Mouse (Mus musculus) MEL-GATA-1-ER (cell line): ENCODE measurements around the gene Cxcr2.

Experiments
- DNase-seq: peaks from one replicate; pipeline ENCODE4 v3.0.0-alpha.2; 2012; ENCODE audit warnings: low read depth; ENCODE audit errors: extremely low read depth

Cxcr2 gene

GRCm38 (mm10) chr1:74153461-74154184 is at the start of gene Cxcr2:
Gene Cxcr2, plus strand, starts transcription at chr1:74153989.
- no peak for DNase-seq

GRCm38 (mm10) chr1:74105660-74106059 is 48.1 kb upstream of the Cxcr2 start:
- no peak for DNase-seq

GRCm38 (mm10) chr1:74106214-74106613 is 47.6 kb upstream of the Cxcr2 start:
- no peak for DNase-seq

- DNase-seq: no peak
Measured at GRCm38 (mm10) chr1:74107931-74108618, 45.7 kb upstream of the Cxcr2 start.

- no peak for DNase-seq
Measured at GRCm38 (mm10) chr1:74109670-74110069, 44.1 kb upstream of the Cxcr2 start.

- DNase-seq: no peak
Measured at GRCm38 (mm10) chr1:74110932-74111695, 42.7 kb upstream of the Cxcr2 start.

GRCm38 (mm10) chr1:74111696-74112030 is 42.1 kb upstream of the Cxcr2 start:
- no peak for DNase-seq

GRCm38 (mm10) chr1:74113071-74113470 is 40.7 kb upstream of the Cxcr2 start:
- no peak for DNase-seq

GRCm38 (mm10) chr1:74117876-74118275 is 35.9 kb upstream of the Cxcr2 start:
- DNase-seq: no peak

GRCm38 (mm10) chr1:74119115-74119514 is 34.7 kb upstream of the Cxcr2 start:
- DNase-seq: no peak

GRCm38 (mm10) chr1:74121138-74121537 is 32.7 kb upstream of the Cxcr2 start:
- no peak for DNase-seq

- no peak for DNase-seq
Measured at GRCm38 (mm10) chr1:74121821-74122576, 31.8 kb upstream of the Cxcr2 start.

GRCm38 (mm10) chr1:74123215-74123614 is 30.6 kb upstream of the Cxcr2 start:
- no peak for DNase-seq

GRCm38 (mm10) chr1:74124021-74124981 is 29.5 kb upstream of the Cxcr2 start, which contains the start of gene Tns1:
Gene Tns1, minus strand, starts transcription at chr1:74124449.
- DNase-seq: no peak

GRCm38 (mm10) chr1:74124991-74125552 is 28.7 kb upstream of the Cxcr2 start, which contains the start of gene Rufy4:
Gene Rufy4, plus strand, starts transcription at chr1:74125541.
- DNase-seq: peak; percentile 88

- no peak for DNase-seq
Measured at GRCm38 (mm10) chr1:74130883-74131659, 22.7 kb upstream of the Cxcr2 start.

- DNase-seq: no peak
Measured at GRCm38 (mm10) chr1:74132011-74132410, 21.8 kb upstream of the Cxcr2 start.

GRCm38 (mm10) chr1:74133954-74134353 is 19.8 kb upstream of the Cxcr2 start:
- no peak for DNase-seq

- DNase-seq: no peak
Measured at GRCm38 (mm10) chr1:74135326-74135950, 18.4 kb upstream of the Cxcr2 start.
